7 mouse cellular contexts compared by ENCODE assay signal in the genomic region with DNA sequence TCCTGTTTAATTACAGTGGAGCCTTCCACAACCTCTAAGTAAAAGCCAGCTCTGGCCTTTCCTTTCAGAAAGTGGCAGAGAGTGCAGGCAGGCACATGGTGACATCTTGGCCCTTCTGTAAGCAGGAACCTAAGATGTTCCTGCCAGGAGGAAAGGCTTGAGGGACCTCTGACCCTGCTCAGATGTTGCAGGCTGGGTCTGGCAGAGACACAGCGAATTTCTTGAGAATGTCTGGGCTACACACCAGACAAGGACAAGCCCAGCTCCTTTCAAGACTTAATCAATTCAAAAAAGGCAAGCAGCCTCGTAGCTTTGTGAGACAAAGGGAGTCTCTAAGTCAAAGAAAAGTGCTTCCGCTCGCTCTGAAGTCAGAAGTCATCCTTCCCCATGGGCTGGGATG.
DNase-seq lines count a peak whose midpoint lies in the region; ATAC-seq lines count a peak whose summit lies in the region.

No protein-coding gene starts in this region.

- ATAC-seq in hindbrain, embryonic 11.5 days (ENCODE audit: low FRiP score), result 0 out of 2 replicates have a peak, but pooled peaks have one; percentile 53
- ATAC-seq in midbrain, embryonic 14.5 days (ENCODE audit: low FRiP score, low TSS enrichment), result no peak

- H3K9ac ChIP-seq in hindbrain, embryonic 11.5 days (ENCODE audit: low read depth, low read length), result no peak overlapping the region
- H3K9ac ChIP-seq in midbrain, embryonic 14.5 days (replicated peaks; ENCODE audit: low read length), result no peak overlapping the region

- no peak overlapping the region for H3K4me2 ChIP-seq in hindbrain, embryonic 11.5 days (replicated peaks; ENCODE audit: low read depth, low read length)
- no peak overlapping the region for H3K4me2 ChIP-seq in midbrain, embryonic 14.5 days (ENCODE audit: low read length)

- 53% methylated on average over 4 of the region's 4 CpGs for WGBS in heart, embryonic 10.5 days
- WGBS in hindbrain, embryonic 11.5 days, result 10% methylated on average over 4 of the region's 4 CpGs
- 6% methylated on average over 4 of the region's 4 CpGs for WGBS in midbrain, embryonic 14.5 days

- H3K27ac ChIP-seq in heart, embryonic 10.5 days, result no peak overlapping the region
- H3K27ac ChIP-seq in hindbrain, embryonic 11.5 days (ENCODE audit: low read depth, low read length), result peak overlapping the region; percentile 17; the same call in 1 of the 2 replicates
- H3K27ac ChIP-seq in midbrain, embryonic 14.5 days (replicated peaks; ENCODE audit: low read depth, low read length), result no peak overlapping the region

- peak; percentile 6 to 38 for DNase-seq in heart, adult 9 months (ENCODE audit: low spot score in 2 of 2)
- DNase-seq in heart, embryonic 10.5 days (ENCODE audit: low spot score), result no peak
- peak; percentile 47 for DNase-seq in embryo, embryonic 9.5 days (ENCODE audit: extremely low spot score)
- no peak for DNase-seq in hindbrain, embryonic 11.5 days (ENCODE audit: low spot score)
- peak; percentile 40 for DNase-seq in midbrain, embryonic 14.5 days
- no peak for DNase-seq in c-Kit-positive CD71-positive TER-119-positive erythroid progenitor cells, embryonic 14.5 days (ENCODE audit: low spot score)
- DNase-seq in retina, postnatal 1 day, result no peak

- H3K27me3 ChIP-seq in heart, embryonic 10.5 days (ENCODE audit: insufficient read depth, poor library complexity, severe bottlenecking), result 0 out of 2 replicates have a peak, but pooled peaks cover 4% of the 10 kb centered on the region
- H3K27me3 ChIP-seq in hindbrain, embryonic 11.5 days (ENCODE audit: control insufficient read depth, insufficient read depth, low read length), result no peaks in the 10 kb centered on the region
- H3K27me3 ChIP-seq in midbrain, embryonic 14.5 days (ENCODE audit: control insufficient read depth, insufficient read depth, low read length), result no peaks in the 10 kb centered on the region

- no peaks in the 10 kb centered on the region for H3K9me3 ChIP-seq in heart, embryonic 10.5 days
- no peaks in the 10 kb centered on the region for H3K9me3 ChIP-seq in hindbrain, embryonic 11.5 days (ENCODE audit: control insufficient read depth, low read length)
- no peaks in the 10 kb centered on the region for H3K9me3 ChIP-seq in midbrain, embryonic 14.5 days (ENCODE audit: control insufficient read depth, low read length)

- no peaks in the 10 kb centered on the region for H3K36me3 ChIP-seq in heart, embryonic 10.5 days
- H3K36me3 ChIP-seq in hindbrain, embryonic 11.5 days (ENCODE audit: control insufficient read depth, insufficient read depth, low read length), result no peaks in the 10 kb centered on the region
- no peaks in the 10 kb centered on the region for H3K36me3 ChIP-seq in midbrain, embryonic 14.5 days (ENCODE audit: control insufficient read depth, insufficient read depth, low read length)

- H3K4me1 ChIP-seq in heart, embryonic 10.5 days, result no peaks in the 10 kb centered on the region
- H3K4me1 ChIP-seq in hindbrain, embryonic 11.5 days (replicated peaks; ENCODE audit: control insufficient read depth, insufficient read depth, low read length), result no peaks in the 10 kb centered on the region; the same call in 1 of the 2 replicates
- peaks cover 15% of the 10 kb centered on the region; the same call in 1 of the 2 replicates for H3K4me1 ChIP-seq in midbrain, embryonic 14.5 days (ENCODE audit: control insufficient read depth, insufficient read depth, low read length)

- no peak overlapping the region for H3K4me3 ChIP-seq in heart, embryonic 10.5 days
- H3K4me3 ChIP-seq in hindbrain, embryonic 11.5 days (ENCODE audit: low read depth, low read length), result no peak overlapping the region
- H3K4me3 ChIP-seq in midbrain, embryonic 14.5 days (replicated peaks; ENCODE audit: low read depth, low read length), result no peak overlapping the region

Comparison
In these comparisons a context has a peak if more than half of its experiments do, and no peak if none do; other contexts are left out.
1. DNase-seq: peak in heart, adult 9 months (2 of 2), embryo, embryonic 9.5 days (single experiment) and midbrain, embryonic 14.5 days (single experiment); none in heart, embryonic 10.5 days (single experiment), hindbrain, embryonic 11.5 days (single experiment), c-Kit-positive CD71-positive TER-119-positive erythroid progenitor cells, embryonic 14.5 days (single experiment) and retina, postnatal 1 day (single experiment).